Mouse (Mus musculus): ENCODE measurements at regions not wholly inside any gene's neighbourhood (a gene's known extent, or its start where the extent isn't known, plus 50 kb on each side); places are given as distances from the start of the nearest gene placed in this dataset.

DNA sequence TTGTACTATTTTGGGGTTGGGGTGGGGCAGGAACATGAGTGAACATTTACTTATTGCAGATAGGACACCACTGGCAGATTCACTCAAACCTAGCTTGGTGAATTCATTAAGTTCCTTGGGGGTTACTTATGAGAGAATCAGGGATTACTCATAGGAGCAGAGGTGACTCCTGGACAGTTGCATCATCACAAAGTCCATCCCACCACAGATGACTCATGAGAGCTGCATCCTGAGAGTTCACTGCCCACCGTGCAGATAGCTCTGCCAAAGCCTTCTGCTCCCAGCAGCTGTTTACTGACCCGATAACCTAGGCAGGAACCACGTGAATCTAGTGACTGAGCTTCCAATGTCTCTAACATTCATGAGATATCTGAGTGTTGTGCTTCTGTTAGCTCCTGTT, 129.6 kb downstream of the Plekhb2 start:
- Histone ChIP-seq H3K4me3 (ENCODE audit: low read depth, low read length) (no peak overlapping the region), H3K9me3 (replicated peaks; ENCODE audit: control insufficient read depth, insufficient read depth, low read length, poor library complexity, severe bottlenecking) (peaks cover 5% of the 10 kb centered on the region), H3K9ac (ENCODE audit: low read depth, poor library complexity, severe bottlenecking) (no peak overlapping the region), H3K27ac (ENCODE audit: insufficient read depth, low read length) (no peak overlapping the region), H3K4me1 (ENCODE audit: control insufficient read depth, insufficient read depth, low read length) (no peaks in the 10 kb centered on the region), H3K36me3 (ENCODE audit: control insufficient read depth, insufficient read depth, low read length, poor library complexity, severe bottlenecking) (no peaks in the 10 kb centered on the region), H3K27me3 (ENCODE audit: control insufficient read depth, insufficient read depth, low read length, poor library complexity, severe bottlenecking) (no peaks in the 10 kb centered on the region)
- TF ChIP-seq CTCF (IDR thresholded peaks at IDR 0.05; ENCODE audit: low read depth, low read length): no peak
- no peak for TF ChIP-seq POLR2A (IDR thresholded peaks at IDR 0.05; ENCODE audit: insufficient read depth, low read length)
- no peak for TF ChIP-seq EP300 (IDR thresholded peaks at IDR 0.05; ENCODE audit: insufficient read depth, low read depth, low read length)

DNA sequence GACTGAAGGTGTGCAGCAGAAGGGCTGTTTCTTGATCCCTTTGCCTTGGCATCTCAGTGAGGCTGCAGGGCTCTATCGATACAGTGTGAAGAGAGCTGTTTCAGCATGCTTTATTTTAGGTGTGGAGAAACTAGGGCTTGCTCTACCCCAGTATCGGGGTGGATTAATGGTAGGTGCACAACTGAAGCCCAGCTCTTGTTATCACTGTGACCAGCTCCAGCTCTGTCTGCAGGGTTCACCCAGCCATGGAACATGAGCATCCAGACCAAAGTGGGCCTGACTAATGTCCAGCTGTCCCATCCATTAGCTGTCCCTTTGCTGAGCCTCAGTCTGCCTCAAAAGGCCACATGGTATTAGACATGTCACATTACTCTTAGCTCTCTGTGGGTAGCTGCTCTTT, 132.2 kb downstream of the Plekhb2 start:
- H3K27me3 ChIP-seq (ENCODE audit: control insufficient read depth, insufficient read depth, low read length, poor library complexity, severe bottlenecking): no peaks in the 10 kb centered on the region

DNA sequence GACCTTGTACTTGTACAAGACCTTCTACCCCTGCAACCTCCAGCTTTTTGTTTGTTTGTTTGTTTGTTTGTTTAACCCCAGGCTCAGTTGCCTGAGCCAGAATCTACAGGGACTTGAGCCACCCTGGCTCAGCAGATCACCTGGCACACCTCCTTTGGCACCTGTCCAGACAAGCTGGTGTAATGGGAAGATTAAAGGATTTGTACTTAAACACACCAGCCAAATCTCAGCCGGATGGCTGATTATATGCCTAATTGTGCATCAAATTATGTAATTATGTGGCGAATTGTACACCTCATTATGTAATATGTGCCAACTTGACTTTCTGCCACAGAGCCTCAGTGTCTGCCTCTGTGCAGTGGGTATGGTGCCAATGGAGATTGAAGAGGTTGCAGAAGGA, 133.2 kb downstream of the Plekhb2 start:
- H3K27me3 ChIP-seq (ENCODE audit: control insufficient read depth, insufficient read depth, low read length, poor library complexity, severe bottlenecking): no peaks in the 10 kb centered on the region
- TF ChIP-seq EP300 (IDR thresholded peaks at IDR 0.05; ENCODE audit: insufficient read depth, low read depth, low read length) (no peak), POLR2A (IDR thresholded peaks at IDR 0.05; ENCODE audit: insufficient read depth, low read length) (no peak), CTCF (IDR thresholded peaks at IDR 0.05; ENCODE audit: low read depth, low read length) (no peak)
- H3K4me3 ChIP-seq (ENCODE audit: low read depth, low read length): no peak overlapping the region
- no peak overlapping the region for H3K27ac ChIP-seq (ENCODE audit: insufficient read depth, low read length)
- peaks cover 5% of the 10 kb centered on the region for H3K9me3 ChIP-seq (replicated peaks; ENCODE audit: control insufficient read depth, insufficient read depth, low read length, poor library complexity, severe bottlenecking)
- no peak overlapping the region for H3K9ac ChIP-seq (ENCODE audit: low read depth, poor library complexity, severe bottlenecking)
- H3K4me1 ChIP-seq (ENCODE audit: control insufficient read depth, insufficient read depth, low read length): no peaks in the 10 kb centered on the region
- H3K36me3 ChIP-seq (ENCODE audit: control insufficient read depth, insufficient read depth, low read length, poor library complexity, severe bottlenecking): no peaks in the 10 kb centered on the region

More for the DNA sequence above, 132.2 kb downstream of the Plekhb2 start:
- no peaks in the 10 kb centered on the region for H3K4me1 ChIP-seq (ENCODE audit: control insufficient read depth, insufficient read depth, low read length)
- H3K9ac ChIP-seq (ENCODE audit: low read depth, poor library complexity, severe bottlenecking): no peak overlapping the region
- H3K36me3 ChIP-seq (ENCODE audit: control insufficient read depth, insufficient read depth, low read length, poor library complexity, severe bottlenecking): no peaks in the 10 kb centered on the region
- H3K27ac ChIP-seq (ENCODE audit: insufficient read depth, low read length): no peak overlapping the region
- H3K9me3 ChIP-seq (replicated peaks; ENCODE audit: control insufficient read depth, insufficient read depth, low read length, poor library complexity, severe bottlenecking): peaks cover 5% of the 10 kb centered on the region
- H3K4me3 ChIP-seq (ENCODE audit: low read depth, low read length): no peak overlapping the region
- TF ChIP-seq CTCF (IDR thresholded peaks at IDR 0.05; ENCODE audit: low read depth, low read length) (no peak), POLR2A (IDR thresholded peaks at IDR 0.05; ENCODE audit: insufficient read depth, low read length) (no peak), EP300 (IDR thresholded peaks at IDR 0.05; ENCODE audit: insufficient read depth, low read depth, low read length) (no peak)

DNA sequence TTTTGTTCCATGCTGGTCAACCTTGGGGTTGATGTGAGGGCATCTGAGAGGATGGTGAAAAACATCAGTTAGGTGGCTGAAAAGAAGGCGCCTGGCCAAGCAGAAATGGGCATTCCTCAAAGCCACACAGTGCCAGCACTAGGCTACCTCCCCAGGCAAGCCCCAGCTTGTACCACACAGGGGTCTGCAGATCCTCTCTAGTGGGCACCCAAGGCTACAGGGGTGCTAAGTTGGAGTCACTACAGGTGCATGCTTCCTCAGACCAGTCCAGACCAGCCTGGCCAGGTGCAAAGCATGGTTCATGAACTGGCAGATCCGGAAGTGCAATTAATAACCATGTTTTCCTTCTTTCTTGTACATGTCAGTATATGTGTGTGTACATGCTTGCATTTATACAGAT, 137.1 kb downstream of the Plekhb2 start:
- Histone ChIP-seq H3K27ac (ENCODE audit: insufficient read depth, low read length) (no peak overlapping the region), H3K36me3 (ENCODE audit: control insufficient read depth, insufficient read depth, low read length, poor library complexity, severe bottlenecking) (no peaks in the 10 kb centered on the region), H3K27me3 (ENCODE audit: control insufficient read depth, insufficient read depth, low read length, poor library complexity, severe bottlenecking) (no peaks in the 10 kb centered on the region), H3K9me3 (replicated peaks; ENCODE audit: control insufficient read depth, insufficient read depth, low read length, poor library complexity, severe bottlenecking) (no peaks in the 10 kb centered on the region), H3K9ac (ENCODE audit: low read depth, poor library complexity, severe bottlenecking) (no peak overlapping the region), H3K4me1 (ENCODE audit: control insufficient read depth, insufficient read depth, low read length) (no peaks in the 10 kb centered on the region), H3K4me3 (ENCODE audit: low read depth, low read length) (no peak overlapping the region)
- TF ChIP-seq CTCF (IDR thresholded peaks at IDR 0.05; ENCODE audit: low read depth, low read length): no peak
- no peak for TF ChIP-seq POLR2A (IDR thresholded peaks at IDR 0.05; ENCODE audit: insufficient read depth, low read length)
- TF ChIP-seq EP300 (IDR thresholded peaks at IDR 0.05; ENCODE audit: insufficient read depth, low read depth, low read length): no peak

DNA sequence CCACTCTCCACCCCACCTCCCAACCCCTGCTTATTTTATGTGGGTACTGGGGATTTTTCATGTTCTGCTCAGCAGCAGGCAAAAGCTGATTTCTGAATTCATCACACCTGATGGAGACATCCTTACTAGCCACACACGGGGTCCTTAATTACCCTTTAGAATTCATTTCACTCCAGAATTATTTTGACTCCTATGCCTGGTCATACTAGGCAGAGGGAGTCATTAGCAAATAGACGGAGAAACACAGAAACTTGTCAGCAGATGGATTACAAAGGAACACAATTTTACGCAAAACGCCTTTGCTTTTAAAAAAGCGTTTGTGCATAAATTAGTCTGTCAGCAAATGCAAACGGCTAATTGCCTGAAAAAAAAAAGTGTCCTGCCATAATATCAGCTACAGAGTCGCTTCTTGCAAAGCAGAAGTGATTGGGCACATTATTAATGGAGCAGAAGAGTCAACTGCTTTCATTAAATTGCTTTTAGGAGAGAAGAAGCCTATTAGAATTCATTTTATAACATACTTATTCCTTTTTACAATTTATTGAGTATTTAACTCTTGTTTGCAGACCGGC, 138.0 kb downstream of the Plekhb2 start:
- TF ChIP-seq CTCF (IDR thresholded peaks at IDR 0.05; ENCODE audit: low read depth, low read length): no peak
- Histone ChIP-seq H3K4me1 (ENCODE audit: control insufficient read depth, insufficient read depth, low read length) (no peaks in the 10 kb centered on the region), H3K4me3 (ENCODE audit: low read depth, low read length) (no peak overlapping the region)

DNA sequence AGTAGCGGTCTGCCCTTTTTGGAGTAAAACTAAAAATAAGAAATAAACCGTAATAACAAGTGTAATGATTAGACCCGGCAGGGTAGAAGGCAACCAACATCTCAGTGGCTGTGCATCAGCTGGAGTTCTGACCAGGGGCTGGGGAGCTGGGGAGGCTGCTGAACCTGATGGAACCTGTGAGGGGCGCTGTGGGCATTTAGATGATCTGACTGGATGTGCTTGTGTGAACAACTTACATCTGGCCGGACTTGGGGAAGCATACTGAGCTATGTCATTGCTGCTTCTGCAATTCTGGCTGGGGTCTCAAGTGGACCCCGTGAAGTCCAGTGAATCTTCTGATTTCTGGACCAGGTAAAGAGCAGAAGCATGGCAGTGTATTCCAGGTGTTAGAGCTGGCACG, 138.4 kb downstream of the Plekhb2 start:
- no peaks in the 10 kb centered on the region for H3K27me3 ChIP-seq (ENCODE audit: control insufficient read depth, insufficient read depth, low read length, poor library complexity, severe bottlenecking)
- no peak overlapping the region for H3K9ac ChIP-seq (ENCODE audit: low read depth, poor library complexity, severe bottlenecking)
- TF ChIP-seq EP300 (IDR thresholded peaks at IDR 0.05; ENCODE audit: insufficient read depth, low read depth, low read length) (no peak), CTCF (IDR thresholded peaks at IDR 0.05; ENCODE audit: low read depth, low read length) (peak; percentile 38)
- no peaks in the 10 kb centered on the region for H3K9me3 ChIP-seq (replicated peaks; ENCODE audit: control insufficient read depth, insufficient read depth, low read length, poor library complexity, severe bottlenecking)
- H3K4me3 ChIP-seq (ENCODE audit: low read depth, low read length): no peak overlapping the region
- H3K4me1 ChIP-seq (ENCODE audit: control insufficient read depth, insufficient read depth, low read length): no peaks in the 10 kb centered on the region
- no peaks in the 10 kb centered on the region for H3K36me3 ChIP-seq (ENCODE audit: control insufficient read depth, insufficient read depth, low read length, poor library complexity, severe bottlenecking)
- no peak overlapping the region for H3K27ac ChIP-seq (ENCODE audit: insufficient read depth, low read length)

More for the DNA sequence above, 138.0 kb downstream of the Plekhb2 start:
- Histone ChIP-seq H3K27ac (ENCODE audit: insufficient read depth, low read length) (no peak overlapping the region), H3K36me3 (ENCODE audit: control insufficient read depth, insufficient read depth, low read length, poor library complexity, severe bottlenecking) (no peaks in the 10 kb centered on the region), H3K9me3 (replicated peaks; ENCODE audit: control insufficient read depth, insufficient read depth, low read length, poor library complexity, severe bottlenecking) (no peaks in the 10 kb centered on the region), H3K9ac (ENCODE audit: low read depth, poor library complexity, severe bottlenecking) (no peak overlapping the region), H3K27me3 (ENCODE audit: control insufficient read depth, insufficient read depth, low read length, poor library complexity, severe bottlenecking) (no peaks in the 10 kb centered on the region)
